Mouse (Mus musculus) stomach, postnatal 0 days (tissue): ENCODE measurements around the gene Zfp90. TPM values are rescaled to one million over a fixed set of nuclear protein-coding genes. Genes with fewer than 3 reads are reported as not detected.

Source experiments
- ATAC-seq: fragments of 200-750 bp; cut with Nextera tagmentation; 2 replicates; pipeline ENCODE4 v1.8.0; 2017; ENCODE audit not compliant: low FRiP score, low TSS enrichment
- DNase-seq: peaks from one replicate; pipeline ENCODE4 v3.0.0-alpha.2; 2016; ENCODE audit warnings: low spot score
- H3K27ac ChIP-seq: fragments of 300-500 bp; sonication (generic); replicated peaks from 2 replicates; pipeline ENCODE4 v1.5.1; 2014; ENCODE audit warnings: mild to moderate bottlenecking, control low read depth
- H3K27me3 ChIP-seq: fragments of 300-500 bp; sonication (generic); 2 replicates; pipeline ENCODE4 v1.6.1; 2014; ENCODE audit warnings: low read length; ENCODE audit not compliant: control insufficient read depth, insufficient read depth
- H3K36me3 ChIP-seq: fragments of 300-500 bp; sonication (generic); 2 replicates; pipeline ENCODE4 v1.6.1; 2014; ENCODE audit warnings: low read length, mixed read lengths; ENCODE audit not compliant: control insufficient read depth, insufficient read depth
- H3K4me1 ChIP-seq: fragments of 300-500 bp; sonication (generic); replicated peaks from 2 replicates; pipeline ENCODE4 v1.6.1; 2014; ENCODE audit warnings: antibody characterized with exemption; ENCODE audit not compliant: control insufficient read depth, insufficient read depth
- H3K4me2 ChIP-seq: fragments of 300-500 bp; sonication (generic); replicated peaks from 2 replicates; pipeline ENCODE4 v1.6.1; 2014; ENCODE audit warnings: low read depth, mild to moderate bottlenecking, control low read depth, moderate library complexity
- H3K4me3 ChIP-seq: fragments of 300-500 bp; sonication (generic); 2 replicates; pipeline ENCODE4 v1.5.1; 2014; ENCODE audit warnings: low read depth, low read length, control low read depth
- H3K9ac ChIP-seq: fragments of 300-500 bp; sonication (generic); 2 replicates; pipeline ENCODE4 v1.6.1; 2014; ENCODE audit warnings: mild to moderate bottlenecking, low read length, control low read depth, mixed read lengths
- H3K9me3 ChIP-seq: fragments of 300-500 bp; sonication (generic); 2 replicates; pipeline ENCODE4 v1.6.1; 2016; ENCODE audit warnings: low read length; ENCODE audit not compliant: control insufficient read depth
- CTCF ChIP-seq: IDR thresholded peaks from 2 replicates; pipeline ENCODE4 v1.5.1; 2016; ENCODE audit warnings: antibody characterized with exemption, low read depth, mild to moderate bottlenecking, moderate library complexity
- EP300 ChIP-seq: optimal IDR thresholded peaks from 2 replicates; pipeline ENCODE3; 2016; ENCODE audit warnings: antibody characterized with exemption
- WGBS: fragments of 180-500 bp; shearing (Covaris S2); extraction: QIAGEN DNeasy Blood & Tissue Kit; methylation state at CpG from one replicate; pipeline ENCODE4 v1.1.7; 2014; 5-methylcytosine and 5-hydroxymethylcytosine counted together
- polyA plus RNA-seq: library from polyadenylated mRNA; unstranded; fragments of >200 nt; fragmentation: Nextera tagmentation; extraction: Ambion mirVana; gene quantifications from 2 replicates; pipeline ENCODE4 v1.2.1, GENCODE M21; 2015

Zfp90 gene
- polyA plus RNA-seq, 1 experiment from 2014 or later = 8.8 TPM

DNA sequence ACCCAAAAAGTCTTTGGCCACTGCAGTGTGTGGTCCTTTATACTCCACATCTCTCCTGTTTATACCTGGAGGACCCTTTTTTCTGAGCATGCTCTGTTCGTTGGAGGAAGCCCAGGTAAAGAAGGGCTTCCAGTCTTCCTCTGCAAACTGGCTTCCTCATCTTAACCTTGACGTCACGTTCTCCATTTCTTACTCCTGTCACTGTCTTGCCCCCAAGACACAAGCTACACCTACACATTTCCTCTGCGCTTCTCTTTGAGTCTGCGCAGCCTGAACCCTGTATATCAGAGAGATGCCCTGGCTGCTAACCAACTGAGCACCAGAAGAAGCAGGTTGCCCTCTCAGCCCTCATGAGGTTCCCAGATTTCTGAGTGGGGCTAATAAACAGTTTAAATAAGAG, 35.8 kb upstream of the Zfp90 start:
- TF ChIP-seq CTCF = no peak
- no peak for TF ChIP-seq EP300
- DNase-seq (no peak), ATAC-seq (no peak)
- H3K27me3 ChIP-seq = no peaks in the 10 kb centered on the region
- no peak overlapping the region for H3K9ac ChIP-seq
- WGBS = 77% methylated on average over 5 of the region's 5 CpGs
- no peak overlapping the region for H3K4me2 ChIP-seq
- no peak overlapping the region for H3K4me3 ChIP-seq
- no peaks in the 10 kb centered on the region for H3K36me3 ChIP-seq
- H3K4me1 ChIP-seq = no peaks in the 10 kb centered on the region
- peak overlapping the region; percentile 84; the same call in 1 of the 2 replicates for H3K27ac ChIP-seq
- H3K9me3 ChIP-seq = no peaks in the 10 kb centered on the region

DNA sequence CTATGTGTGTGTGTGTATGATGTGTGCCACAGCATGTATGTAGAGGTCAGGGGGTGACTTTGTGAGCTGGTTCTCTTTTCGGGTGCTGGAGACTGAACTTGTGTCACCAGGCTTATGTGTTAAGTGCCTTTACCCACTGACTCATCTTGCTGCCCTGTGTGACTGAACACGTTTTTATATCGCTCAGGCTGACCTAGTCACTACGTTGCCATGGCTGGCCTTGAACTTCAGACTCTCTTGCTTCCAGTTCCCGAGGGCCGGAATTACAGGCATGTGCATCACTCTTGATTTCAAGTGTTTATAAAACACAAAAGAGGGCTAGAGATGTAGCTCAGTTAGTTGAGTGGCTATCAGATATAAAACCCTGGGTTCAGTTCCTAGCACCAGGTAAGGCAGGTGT, 34.1 kb upstream of the Zfp90 start:
- 88% methylated on average over 6 of the region's 6 CpGs for WGBS
- no peak for ATAC-seq

DNA sequence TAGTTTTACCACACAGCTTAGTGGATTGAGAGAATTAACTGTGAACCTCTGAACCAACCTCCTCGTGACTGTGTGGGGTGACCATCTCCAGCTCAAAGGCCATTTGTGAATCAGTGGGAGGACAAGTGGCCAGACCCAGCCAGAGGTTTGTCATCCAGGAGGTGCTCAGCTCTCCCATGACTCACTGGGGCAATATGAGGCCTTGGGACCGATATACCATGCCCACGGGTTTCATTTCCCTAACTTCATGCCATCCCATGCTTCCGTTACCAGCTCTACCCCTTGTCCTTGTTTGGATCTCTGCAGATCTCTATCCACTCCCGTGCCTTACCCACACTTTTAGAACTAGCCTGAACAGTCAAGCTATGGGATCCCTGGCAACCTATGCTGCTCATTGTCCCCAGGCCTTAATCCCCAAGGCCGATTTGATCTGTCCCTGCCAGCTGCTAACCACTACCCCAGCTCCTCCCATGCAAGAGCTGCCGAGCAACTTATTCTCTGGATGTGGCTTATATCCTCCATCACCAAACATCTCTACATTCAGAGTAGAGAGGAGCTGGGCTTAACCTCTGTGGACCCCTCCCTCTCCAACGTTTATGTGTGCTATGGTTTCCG, 27.2 kb upstream of the Zfp90 start:
- no peak overlapping the region for H3K4me3 ChIP-seq
- TF ChIP-seq CTCF = no peak
- no peak for TF ChIP-seq EP300
- ATAC-seq (no peak), DNase-seq (no peak)
- H3K36me3 ChIP-seq = no peaks in the 10 kb centered on the region
- no peaks in the 10 kb centered on the region for H3K27me3 ChIP-seq
- H3K9ac ChIP-seq = no peak overlapping the region
- 69% methylated on average over 9 of the region's 9 CpGs for WGBS
- no peaks in the 10 kb centered on the region for H3K9me3 ChIP-seq
- H3K27ac ChIP-seq = no peak overlapping the region
- no peak overlapping the region for H3K4me2 ChIP-seq
- H3K4me1 ChIP-seq = no peaks in the 10 kb centered on the region

More for the DNA sequence above, 34.1 kb upstream of the Zfp90 start:
- Histone ChIP-seq H3K27me3 (no peaks in the 10 kb centered on the region), H3K4me3 (no peak overlapping the region), H3K9me3 (no peaks in the 10 kb centered on the region), H3K9ac (no peak overlapping the region), H3K36me3 (no peaks in the 10 kb centered on the region), H3K4me2 (no peak overlapping the region), H3K27ac (no peak overlapping the region), H3K4me1 (no peaks in the 10 kb centered on the region)
- no peak for TF ChIP-seq CTCF
- TF ChIP-seq EP300 = no peak
- DNase-seq = no peak

DNA sequence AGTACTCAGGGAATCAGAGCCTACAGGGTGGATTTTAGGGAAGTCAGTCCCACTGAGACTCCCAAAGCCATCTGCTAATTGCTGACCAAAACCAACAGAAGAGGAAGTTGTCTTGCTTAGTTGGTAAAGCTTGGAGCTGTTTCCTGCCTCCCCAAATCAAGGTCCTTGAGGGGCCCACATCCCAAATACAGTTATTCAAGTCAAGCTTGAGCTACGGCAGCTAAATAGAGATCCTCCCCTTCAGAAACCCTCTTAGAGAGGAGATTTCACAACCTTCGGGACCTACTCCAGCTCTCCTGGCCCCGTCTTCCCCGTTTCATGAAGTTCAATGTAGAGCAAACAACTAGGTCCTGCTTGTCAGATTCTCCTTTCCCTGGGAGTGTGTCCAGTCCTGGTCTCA, 20.6 kb upstream of the Zfp90 start:
- Histone ChIP-seq H3K36me3 (no peaks in the 10 kb centered on the region), H3K4me3 (no peak overlapping the region), H3K4me1 (no peaks in the 10 kb centered on the region), H3K4me2 (no peak overlapping the region), H3K27me3 (no peaks in the 10 kb centered on the region), H3K9ac (no peak overlapping the region), H3K27ac (peak overlapping the region; percentile 35; the same call in 1 of the 2 replicates), H3K9me3 (no peaks in the 10 kb centered on the region)
- TF ChIP-seq CTCF (no peak), EP300 (no peak)
- ATAC-seq (no peak), DNase-seq (no peak)
- 64% methylated on average over 4 of the region's 4 CpGs for whole genome bisulfite sequencing

- H3K27ac ChIP-seq = peak overlapping the region; percentile 74
- TF ChIP-seq CTCF (no peak), EP300 (no peak)
- H3K4me3 ChIP-seq = no peak overlapping the region
- no peaks in the 10 kb centered on the region for H3K36me3 ChIP-seq
- ATAC-seq = peak; percentile 67
- no peak overlapping the region for H3K4me2 ChIP-seq
- H3K9me3 ChIP-seq = no peaks in the 10 kb centered on the region
- no peak overlapping the region for H3K9ac ChIP-seq
- H3K4me1 ChIP-seq = no peaks in the 10 kb centered on the region
- WGBS = 21% methylated on average over 8 of the region's 8 CpGs
- peak; percentile 62 for DNase-seq
- no peaks in the 10 kb centered on the region for H3K27me3 ChIP-seq
These were observed 15.4 kb upstream of the Zfp90 start for GRCm38 (mm10) chr8:106399694-106400093.

- H3K9ac ChIP-seq = no peak overlapping the region
- H3K27ac ChIP-seq = peak overlapping the region; percentile 74
- H3K36me3 ChIP-seq = no peaks in the 10 kb centered on the region
- no peak overlapping the region for H3K4me3 ChIP-seq
- ATAC-seq (0 out of 2 replicates have a peak, but pooled peaks have one; percentile 13), DNase-seq (no peak)
- H3K9me3 ChIP-seq = no peaks in the 10 kb centered on the region
- no peak for TF ChIP-seq EP300
- no peak for TF ChIP-seq CTCF
- no peaks in the 10 kb centered on the region for H3K27me3 ChIP-seq
- no peak overlapping the region for H3K4me2 ChIP-seq
- no peaks in the 10 kb centered on the region for H3K4me1 ChIP-seq
- WGBS = 26% methylated on average over 5 of the region's 5 CpGs
These were observed 14.9 kb upstream of the Zfp90 start for GRCm38 (mm10) chr8:106400181-106400580.
